Mouse (Mus musculus) liver, embryonic 14.5 days (tissue): Measurements from ENCODE around the gene Arpp21. TPM values are rescaled to one million over a fixed set of nuclear protein-coding genes. Genes with fewer than 3 reads are reported as not detected.

Source experiments
- ATAC-seq: fragments of 200-750 bp; cut with Nextera tagmentation; 2 replicates; pipeline ENCODE4 v1.8.0; 2017; ENCODE audit warnings: moderate number of reproducible peaks, mild to moderate bottlenecking, moderate library complexity; ENCODE audit not compliant: insufficient read depth
- DNase-seq, 3 experiments: peaks; one replicate each; pipeline ENCODE4 v3.0.0-alpha.2; 2012 to 2013; ENCODE audit warnings: low read depth in 3 of 3, low spot score in 3 of 3
- H3K27ac ChIP-seq: fragments of 300-500 bp; sonication (generic); 2 replicates; pipeline ENCODE4 v1.5.1; 2014; ENCODE audit warnings: moderate library complexity, mild to moderate bottlenecking, control low read depth, inconsistent platforms
- H3K27me3 ChIP-seq: fragments of 300-500 bp; sonication (generic); 2 replicates; pipeline ENCODE4 v1.6.1; 2014; ENCODE audit warnings: mild to moderate bottlenecking, low read length, moderate library complexity; ENCODE audit not compliant: control insufficient read depth, insufficient read depth
- H3K36me3 ChIP-seq: fragments of 300-500 bp; sonication (generic); replicated peaks from 2 replicates; pipeline ENCODE4 v1.6.1; 2014; ENCODE audit warnings: low read depth; ENCODE audit not compliant: control insufficient read depth, insufficient read depth
- H3K4me1 ChIP-seq, 2 experiments: fragments of 200-500 bp in 1 of 2; fragments of 300-500 bp in 1 of 2; sonication (generic) in 1 of 2; replicated peaks; 2 replicates each; pipeline ENCODE4 v1.6.1; 2012 to 2014; ENCODE audit warnings: antibody characterized with exemption in 1 of 2, inconsistent platforms in 1 of 2, low read length in 1 of 2; ENCODE audit not compliant: control insufficient read depth in 2 of 2, insufficient read depth in 2 of 2
- H3K4me2 ChIP-seq: fragments of 300-500 bp; sonication (generic); 2 replicates; pipeline ENCODE4 v1.6.1; 2014; ENCODE audit warnings: low read depth, mild to moderate bottlenecking, control low read depth, moderate library complexity
- H3K4me3 ChIP-seq, 2 experiments: fragments of 200-500 bp in 1 of 2; fragments of 300-500 bp in 1 of 2; sonication (generic) in 1 of 2; 2 replicates each; pipeline ENCODE4 v1.5.1; 2012 to 2014; ENCODE audit warnings: low read depth in 2 of 2, low read length in 2 of 2, mild to moderate bottlenecking in 2 of 2, control low read depth in 1 of 2, inconsistent platforms in 1 of 2, moderate library complexity in 1 of 2; ENCODE audit not compliant: insufficient read depth in 1 of 2
- H3K9ac ChIP-seq: fragments of 300-500 bp; sonication (generic); replicated peaks from 2 replicates; pipeline ENCODE4 v1.6.1; 2014; ENCODE audit warnings: mild to moderate bottlenecking, control low read depth, moderate library complexity
- H3K9me3 ChIP-seq: fragments of 300-500 bp; sonication (generic); 2 replicates; pipeline ENCODE4 v1.6.1; 2016; ENCODE audit warnings: low read length, mixed read lengths; ENCODE audit not compliant: control insufficient read depth
- CTCF ChIP-seq: IDR thresholded peaks from 2 replicates; pipeline ENCODE4 v1.5.1; 2016; ENCODE audit warnings: antibody characterized with exemption, low read depth, control low read depth
- EP300 ChIP-seq: IDR thresholded peaks from 2 replicates; pipeline ENCODE4 v1.6.1; 2016; ENCODE audit warnings: antibody characterized with exemption, low read depth
- WGBS: fragments of 180-500 bp; shearing (Covaris S2); extraction: QIAGEN DNeasy Blood & Tissue Kit; methylation state at CpG from one replicate; pipeline ENCODE4 v1.1.7; 2014; ENCODE audit not compliant: insufficient replicate concordance; 5-methylcytosine and 5-hydroxymethylcytosine counted together
- polyA plus RNA-seq, 2 experiments: library from polyadenylated mRNA; depleted of rRNA in 1 of 2; stranded (reverse) in 1 of 2; unstranded in 1 of 2; fragments of >200 nt; fragmentation: Nextera tagmentation in 1 of 2; extraction: Ambion mirVana in 1 of 2; gene quantifications; 2 replicates each; pipeline versions ENCODE4 v1.2.1 to v1.2.3; 2012 to 2014

Arpp21 gene
- polyA plus RNA-seq, 2 experiments = 0.36 to 0.42 TPM

GRCm38 (mm10) chr9:112194049-112194448 is 41.7 kb downstream of the Arpp21 start:
- Histone ChIP-seq H3K4me1 (no peaks in the 10 kb centered on the region), H3K9ac (no peak overlapping the region), H3K9me3 (no peaks in the 10 kb centered on the region), H3K4me3 (no peak overlapping the region), H3K27me3 (no peaks in the 10 kb centered on the region), H3K36me3 (no peaks in the 10 kb centered on the region), H3K4me2 (no peak overlapping the region), H3K27ac (no peak overlapping the region)
- ATAC-seq (no peak), DNase-seq (no peak)
- TF ChIP-seq CTCF = no peak
- TF ChIP-seq EP300 = no peak

GRCm38 (mm10) chr9:112189394-112189793 is 46.3 kb downstream of the Arpp21 start:
- Histone ChIP-seq H3K36me3 (no peaks in the 10 kb centered on the region), H3K27me3 (no peaks in the 10 kb centered on the region), H3K4me1 (peaks cover 0 to 6% of the 10 kb centered on the region in 2 experiments; a peak in 2 of 4 replicates), H3K4me2 (no peak overlapping the region), H3K27ac (no peak overlapping the region), H3K9me3 (no peaks in the 10 kb centered on the region), H3K9ac (no peak overlapping the region), H3K4me3 (no peak overlapping the region)
- TF ChIP-seq CTCF (no peak), EP300 (no peak)
- ATAC-seq (no peak), DNase-seq (no peak)
- 74% methylated on average over 10 of the region's 10 CpGs for WGBS

GRCm38 (mm10) chr9:112188358-112188893 is 47.3 kb downstream of the Arpp21 start:
- H3K9me3 ChIP-seq = no peaks in the 10 kb centered on the region
- TF ChIP-seq EP300 (no peak), CTCF (no peak)
- H3K4me1 ChIP-seq = peaks cover 0 to 6% of the 10 kb centered on the region in 2 experiments; a peak in 2 of 4 replicates
- H3K27me3 ChIP-seq = no peaks in the 10 kb centered on the region
- H3K9ac ChIP-seq = no peak overlapping the region
- H3K27ac ChIP-seq = no peak overlapping the region
- 61% methylated on average over 12 of the region's 12 CpGs for WGBS
- no peak overlapping the region for H3K4me3 ChIP-seq
- DNase-seq (no peak), ATAC-seq (no peak)
- H3K36me3 ChIP-seq = no peaks in the 10 kb centered on the region
- no peak overlapping the region for H3K4me2 ChIP-seq

- no peaks in the 10 kb centered on the region for H3K9me3 ChIP-seq
- H3K36me3 ChIP-seq = no peaks in the 10 kb centered on the region
- no peak for TF ChIP-seq EP300
- no peak for TF ChIP-seq CTCF
- H3K4me1 ChIP-seq = peaks cover 0 to 9% of the 10 kb centered on the region in 2 experiments; a peak in 3 of 4 replicates
- no peak overlapping the region for H3K4me2 ChIP-seq
- no peaks in the 10 kb centered on the region for H3K27me3 ChIP-seq
- H3K4me3 ChIP-seq = no peak overlapping the region
- H3K27ac ChIP-seq = no peak overlapping the region
- no peak overlapping the region for H3K9ac ChIP-seq
- DNase-seq (no peak), ATAC-seq (no peak)
- WGBS = 57% methylated on average over 14 of the region's 14 CpGs
Measured at GRCm38 (mm10) chr9:112187667-112188066, 48.1 kb downstream of the Arpp21 start.

GRCm38 (mm10) chr9:112186336-112187305 is 49.1 kb downstream of the Arpp21 start:
- no peak overlapping the region for H3K4me3 ChIP-seq
- H3K4me1 ChIP-seq = peaks cover 5 to 15% of the 10 kb centered on the region in 2 experiments
- ATAC-seq (no peak), DNase-seq (no peak)
- 17% methylated on average over 14 of the region's 14 CpGs for WGBS
- no peaks in the 10 kb centered on the region for H3K27me3 ChIP-seq
- no peak overlapping the region for H3K4me2 ChIP-seq
- TF ChIP-seq EP300 (no peak), CTCF (no peak)
- H3K9me3 ChIP-seq = no peaks in the 10 kb centered on the region
- H3K9ac ChIP-seq = no peak overlapping the region
- H3K36me3 ChIP-seq = no peaks in the 10 kb centered on the region
- H3K27ac ChIP-seq = no peak overlapping the region
